Mouse (Mus musculus) activated CD4-positive, CD25-positive, alpha-beta regulatory T cell, adult 4 months (primary cell): ENCODE results near the gene Snx14. TPM values are rescaled to one million over a fixed set of nuclear protein-coding genes. Genes with fewer than 3 reads are reported as not detected.

Source experiments
- ATAC-seq: one replicate; pipeline ENCODE4 v1.8.0; 2017
- polyA plus RNA-seq, 2 experiments: library from polyadenylated mRNA; unstranded; fragments of 100-300 nt; shearing (Covaris generic); gene quantifications; one replicate each; pipeline ENCODE4 v1.2.1; 2017

Gene Snx14
- polyA plus RNA-seq, 2 experiments from 2014 or later: 40.0 to 44.5 TPM

- ATAC-seq: peak; percentile 97
Measured at GRCm38 (mm10) chr9:88380076-88380475, 58.7 kb downstream of the Snx14 start.

GRCm38 (mm10) chr9:88379057-88379456 lies 59.7 kb downstream of the Snx14 start:
- no peak for ATAC-seq

GRCm38 (mm10) chr9:88377483-88377882 lies 61.3 kb downstream of the Snx14 start:
- no peak for ATAC-seq

- no peak for ATAC-seq
Measured at GRCm38 (mm10) chr9:88373001-88373400, 65.8 kb downstream of the Snx14 start.

GRCm38 (mm10) chr9:88371201-88371600 lies 67.6 kb downstream of the Snx14 start:
- ATAC-seq: no peak

- ATAC-seq: no peak
Measured at GRCm38 (mm10) chr9:88369666-88370065, 69.1 kb downstream of the Snx14 start.

GRCm38 (mm10) chr9:88368476-88368875 lies 70.3 kb downstream of the Snx14 start:
- no peak for ATAC-seq

GRCm38 (mm10) chr9:88367751-88368150 lies 71.0 kb downstream of the Snx14 start:
- no peak for ATAC-seq

GRCm38 (mm10) chr9:88367322-88367721 lies 71.4 kb downstream of the Snx14 start:
- ATAC-seq: no peak

- no peak for ATAC-seq
Measured at GRCm38 (mm10) chr9:88366819-88367218, 71.9 kb downstream of the Snx14 start.

GRCm38 (mm10) chr9:88366308-88366707 lies 72.5 kb downstream of the Snx14 start:
- ATAC-seq: peak; percentile 60

GRCm38 (mm10) chr9:88363102-88363501 lies 75.7 kb downstream of the Snx14 start:
- ATAC-seq: no peak

GRCm38 (mm10) chr9:88362055-88362850 lies 76.5 kb downstream of the Snx14 start:
- no peak for ATAC-seq

GRCm38 (mm10) chr9:88361211-88361909 lies 77.4 kb downstream of the Snx14 start:
- ATAC-seq: no peak

- no peak for ATAC-seq
Measured at GRCm38 (mm10) chr9:88359140-88359539, 79.6 kb downstream of the Snx14 start.

GRCm38 (mm10) chr9:88357173-88357572 lies 81.6 kb downstream of the Snx14 start:
- ATAC-seq: peak; percentile 67

- no peak for ATAC-seq
Measured at GRCm38 (mm10) chr9:88353459-88353858, 85.3 kb downstream of the Snx14 start.

- no peak for ATAC-seq
Measured at GRCm38 (mm10) chr9:88352741-88353140, 86.0 kb downstream of the Snx14 start.

- no peak for ATAC-seq
Measured at GRCm38 (mm10) chr9:88351163-88351562, 87.6 kb downstream of the Snx14 start.

GRCm38 (mm10) chr9:88350317-88350716 lies 88.4 kb downstream of the Snx14 start:
- ATAC-seq: no peak

- ATAC-seq: no peak
Measured at GRCm38 (mm10) chr9:88348623-88349022, 90.1 kb downstream of the Snx14 start.

- ATAC-seq: peak; percentile 38
Measured at GRCm38 (mm10) chr9:88346857-88347256, 91.9 kb downstream of the Snx14 start.

GRCm38 (mm10) chr9:88344424-88344823 lies 94.3 kb downstream of the Snx14 start:
- no peak for ATAC-seq

GRCm38 (mm10) chr9:88342701-88343100 lies 96.1 kb downstream of the Snx14 start:
- no peak for ATAC-seq
